Mouse (Mus musculus): ENCODE data around the gene Zcchc10.

DNA sequence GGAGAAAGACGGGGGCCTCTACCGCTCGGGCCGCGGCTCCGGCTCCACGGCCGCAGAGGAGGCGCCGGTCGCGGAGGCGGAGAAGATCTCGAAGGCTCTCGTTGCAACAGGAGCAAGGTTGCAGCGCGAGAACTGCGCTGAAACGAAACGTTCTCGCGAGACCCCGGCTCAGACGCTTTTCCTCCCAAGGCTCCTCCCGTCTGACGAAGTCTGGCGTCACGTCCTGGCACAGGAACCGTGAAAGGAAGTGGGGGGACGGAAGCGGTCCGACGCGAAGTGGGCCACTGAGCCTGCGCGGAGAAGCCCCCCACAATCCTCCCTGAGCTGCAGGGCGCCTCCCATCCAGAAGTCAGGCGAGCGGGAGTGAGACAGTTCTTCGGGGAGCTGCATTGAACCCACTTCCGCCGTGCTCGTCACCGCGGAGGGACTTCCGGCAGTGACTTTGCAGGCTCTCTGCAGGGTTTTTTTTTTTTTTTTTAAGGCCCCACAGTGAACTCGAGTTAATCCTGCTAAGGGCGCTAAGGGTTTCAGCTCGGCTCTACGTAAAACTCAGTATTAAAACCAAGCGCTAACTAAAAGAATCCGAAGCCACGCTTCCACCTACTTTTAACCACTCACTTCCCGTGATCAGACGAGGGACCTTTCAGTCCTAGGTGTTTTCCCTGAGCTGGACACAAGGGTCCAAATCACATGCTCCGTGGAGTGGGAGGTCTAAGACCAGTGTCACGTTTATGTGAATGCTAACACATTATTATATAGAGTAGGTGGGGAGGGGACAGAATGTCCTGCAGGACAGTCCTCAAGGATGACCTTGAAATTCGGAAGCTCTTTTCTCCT is 23.9 kb upstream of the Zcchc10 start, which contains the start of gene Hspa4:
- TF ChIP-seq CTCF (IDR thresholded peaks at IDR 0.05) = no peak
- TF ChIP-seq EP300 (IDR thresholded peaks at IDR 0.05) = peak; percentile 88
